Mouse (Mus musculus) lung, postnatal 4 days (tissue): ENCODE data around the gene Sirt3.

Experiments
- DNase-seq, 2 experiments: peaks; one replicate each; pipeline ENCODE4 v3.0.0; 2021

Sirt3 gene

DNA sequence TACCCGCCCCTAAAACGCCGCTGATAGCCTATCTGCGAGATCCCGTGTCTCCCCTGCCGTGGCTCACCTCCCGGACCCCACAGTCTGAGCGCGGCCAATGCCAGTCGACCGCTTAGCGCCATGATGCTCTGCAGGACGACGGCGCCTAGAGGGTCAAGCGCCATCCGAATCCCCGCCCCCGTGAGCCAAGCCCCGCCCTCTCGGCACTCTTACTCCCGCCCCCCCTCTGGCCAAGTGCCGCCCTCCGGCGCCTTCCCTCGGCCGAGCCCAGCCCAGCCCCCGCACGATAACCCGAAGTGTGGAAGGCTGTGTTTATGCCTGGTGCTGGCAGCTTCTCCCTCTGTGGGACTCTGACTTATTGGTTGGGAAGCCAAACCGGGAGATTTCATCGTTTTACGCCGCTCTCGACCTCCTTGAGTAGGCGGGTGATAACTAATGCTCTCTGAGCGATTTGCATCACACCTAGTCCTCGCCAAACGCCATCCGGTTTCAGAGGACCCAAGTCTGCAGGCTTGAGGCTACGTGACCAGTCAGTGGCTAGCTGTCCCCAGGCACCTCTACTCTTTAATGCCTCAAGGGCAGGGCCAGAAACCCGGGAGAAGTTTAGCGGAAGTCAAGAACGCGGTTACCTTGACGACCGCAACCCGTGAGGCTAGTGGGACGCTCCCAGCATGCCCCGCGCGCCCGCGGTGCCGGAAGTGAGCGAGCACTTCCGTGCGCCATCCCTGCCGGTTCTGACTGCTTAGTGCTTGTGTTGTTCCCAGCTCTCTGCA, at the start of gene Sirt3, which contains the start of gene Psmd13:
Gene Sirt3, minus strand, starts transcription at position 614 of the 773 bp plus-strand sequence.
Gene Psmd13, plus strand, starts transcription at position 273 of the 773 bp plus-strand sequence.
- DNase-seq: peak; percentile 95

DNA sequence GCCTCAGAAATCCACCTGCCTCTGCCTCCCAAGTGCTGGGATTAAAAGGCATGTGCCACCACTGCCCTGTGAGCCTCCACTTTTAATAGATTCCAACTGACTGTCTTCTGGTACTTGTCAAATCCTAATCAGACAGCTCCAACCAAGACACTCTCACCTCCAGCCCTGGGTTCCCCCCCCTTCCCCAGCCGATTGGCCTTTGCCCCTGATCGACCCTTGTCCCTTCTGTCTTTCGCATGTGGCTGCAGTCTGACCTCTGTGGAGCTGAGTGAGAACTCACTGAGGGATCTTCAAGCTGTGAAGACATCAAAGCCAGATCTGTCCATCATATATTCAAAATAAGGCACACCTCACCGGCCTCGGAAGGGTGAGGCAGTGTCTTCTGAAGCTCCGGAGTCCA, 45.1 kb upstream of the Sirt3 start:
- no peak for DNase-seq

DNA sequence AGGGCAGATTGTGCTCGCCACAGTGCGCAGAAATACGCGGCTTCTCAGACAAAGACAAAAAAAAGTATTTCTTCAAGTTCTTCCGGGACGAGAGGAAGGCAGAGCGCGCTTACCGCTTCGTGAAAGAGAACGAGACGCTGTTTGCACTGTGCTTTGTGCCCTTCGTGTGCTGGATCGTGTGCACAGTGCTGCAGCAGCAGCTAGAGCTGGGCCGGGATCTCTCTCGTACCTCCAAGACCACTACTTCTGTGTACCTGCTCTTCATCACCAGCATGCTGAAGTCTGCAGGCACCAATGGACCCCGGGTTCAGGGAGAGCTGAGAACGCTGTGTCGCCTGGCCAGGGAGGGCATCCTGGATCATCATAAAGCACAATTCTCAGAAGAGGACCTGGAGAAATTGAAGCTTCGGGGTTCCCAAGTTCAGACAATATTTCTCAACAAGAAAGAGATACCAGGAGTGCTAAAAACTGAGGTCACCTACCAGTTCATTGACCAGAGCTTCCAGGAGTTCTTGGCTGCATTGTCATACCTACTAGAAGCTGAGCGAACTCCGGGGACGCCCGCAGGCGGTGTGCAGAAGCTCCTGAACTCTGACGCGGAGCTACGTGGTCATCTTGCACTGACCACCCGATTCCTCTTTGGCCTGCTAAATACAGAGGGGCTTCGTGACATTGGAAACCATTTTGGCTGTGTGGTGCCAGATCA, 41.1 kb upstream of the Sirt3 start:
- no peak for DNase-seq

DNA sequence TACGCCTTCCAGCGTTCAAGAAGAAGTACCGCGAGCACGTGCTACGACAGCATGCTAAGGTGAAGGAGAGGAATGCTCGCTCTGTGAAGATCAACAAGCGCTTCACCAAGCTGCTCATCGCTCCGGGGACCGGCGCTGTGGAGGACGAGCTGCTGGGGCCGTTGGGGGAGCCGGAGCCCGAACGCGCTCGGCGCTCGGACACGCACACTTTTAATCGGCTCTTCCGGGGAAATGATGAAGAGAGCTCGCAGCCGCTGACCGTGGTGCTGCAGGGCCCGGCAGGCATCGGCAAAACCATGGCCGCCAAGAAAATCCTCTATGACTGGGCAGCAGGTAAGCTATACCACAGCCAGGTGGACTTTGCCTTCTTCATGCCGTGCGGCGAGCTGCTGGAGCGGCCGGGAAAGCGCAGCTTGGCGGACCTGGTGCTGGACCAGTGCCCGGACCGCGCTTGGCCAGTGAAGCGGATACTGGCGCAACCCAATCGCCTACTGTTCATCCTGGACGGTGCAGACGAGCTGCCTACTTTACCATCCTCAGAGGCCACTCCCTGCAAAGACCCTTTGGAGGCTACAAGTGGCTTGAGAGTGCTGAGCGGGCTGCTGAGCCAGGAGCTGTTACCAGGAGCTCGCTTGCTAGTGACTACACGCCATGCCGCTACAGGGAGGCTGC, 40.4 kb upstream of the Sirt3 start:
- peak in 1 of 2 experiments; percentile 44 for DNase-seq

DNA sequence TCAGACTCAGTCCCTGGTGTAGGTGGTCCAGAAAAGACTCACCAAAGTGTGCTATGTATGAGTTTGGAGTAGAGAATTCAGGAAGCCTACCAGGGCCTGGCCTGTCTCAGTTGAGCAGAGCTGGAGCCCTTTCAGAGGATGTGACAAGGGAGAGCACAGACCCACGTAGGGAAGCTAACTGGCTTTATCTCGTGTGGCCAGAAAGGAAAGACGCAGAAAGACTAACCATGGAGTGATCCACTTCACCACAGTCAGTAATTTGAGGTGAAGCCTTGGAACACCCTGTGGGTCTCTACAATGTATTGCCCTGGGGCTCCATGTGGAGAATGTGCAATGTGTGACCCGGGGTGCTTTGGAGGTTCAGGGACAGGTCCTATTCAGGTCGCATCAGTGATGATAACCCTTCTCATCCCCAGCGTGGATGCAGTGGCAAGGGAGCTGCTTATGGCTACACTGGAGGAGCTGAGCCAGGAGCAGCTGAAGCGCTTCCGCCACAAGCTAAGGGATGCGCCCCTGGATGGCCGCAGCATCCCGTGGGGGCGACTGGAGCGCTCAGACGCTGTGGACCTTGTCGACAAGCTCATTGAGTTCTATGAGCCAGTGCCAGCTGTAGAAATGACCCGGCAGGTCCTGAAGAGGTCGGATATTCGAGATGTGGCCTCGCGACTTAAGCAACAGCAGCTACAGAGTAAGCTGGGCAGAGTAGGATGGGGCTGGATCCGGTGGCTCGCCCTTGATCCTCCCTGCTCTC, 39.3 kb upstream of the Sirt3 start:
- peak in 1 of 2 experiments; percentile 19 for DNase-seq

DNA sequence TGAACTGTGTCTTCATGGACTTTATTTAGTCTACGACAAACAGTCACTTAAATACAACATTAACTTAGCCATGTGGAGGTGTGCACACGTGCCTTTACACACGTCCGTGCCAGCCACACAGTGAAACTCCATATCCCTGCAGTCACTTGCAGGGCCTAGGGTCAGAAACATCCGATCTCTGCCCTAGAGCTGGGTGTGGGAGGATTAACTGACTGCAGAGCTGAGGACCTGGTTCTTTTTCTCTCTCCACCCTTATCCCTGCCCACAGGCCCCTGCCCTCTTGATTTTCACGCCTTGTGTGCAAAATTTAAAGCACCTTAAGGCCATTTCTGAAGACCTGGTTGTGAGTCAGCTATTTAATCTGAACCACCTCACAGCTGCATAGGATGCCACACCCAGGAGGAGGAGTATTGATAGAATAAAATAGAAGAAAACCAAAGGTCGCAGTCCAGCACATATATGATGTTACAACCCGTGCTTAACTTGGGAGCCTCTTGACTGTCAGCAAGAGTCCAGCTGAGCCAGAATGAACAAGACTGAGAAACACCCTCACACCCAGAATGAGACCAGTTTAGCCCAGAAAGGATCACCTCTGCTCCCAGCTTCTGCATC, 38.4 kb upstream of the Sirt3 start, which contains the start of gene Nlrp6:
Gene Nlrp6, plus strand, starts transcription at position 485 of the 612 bp plus-strand sequence.
- DNase-seq: no peak

DNA sequence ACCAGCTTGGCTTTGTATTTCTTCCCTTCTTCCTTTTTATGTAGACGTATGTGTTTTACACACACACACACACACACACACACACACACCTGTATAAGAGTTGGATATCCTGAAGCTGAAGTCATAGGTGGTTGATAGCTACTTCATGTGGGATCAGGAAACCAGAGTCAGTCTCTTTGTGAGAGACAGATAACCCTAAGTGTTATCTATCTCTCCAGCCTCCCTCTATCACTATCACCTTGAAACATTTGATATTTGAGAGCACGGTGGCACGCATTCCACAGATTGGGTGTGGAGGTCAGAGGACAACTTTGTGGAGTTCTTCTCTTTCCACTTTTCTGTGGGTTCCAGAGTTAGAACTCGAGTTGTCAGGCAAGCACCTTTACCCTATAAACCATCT, 37.8 kb upstream of the Sirt3 start:
- no peak for DNase-seq

DNA sequence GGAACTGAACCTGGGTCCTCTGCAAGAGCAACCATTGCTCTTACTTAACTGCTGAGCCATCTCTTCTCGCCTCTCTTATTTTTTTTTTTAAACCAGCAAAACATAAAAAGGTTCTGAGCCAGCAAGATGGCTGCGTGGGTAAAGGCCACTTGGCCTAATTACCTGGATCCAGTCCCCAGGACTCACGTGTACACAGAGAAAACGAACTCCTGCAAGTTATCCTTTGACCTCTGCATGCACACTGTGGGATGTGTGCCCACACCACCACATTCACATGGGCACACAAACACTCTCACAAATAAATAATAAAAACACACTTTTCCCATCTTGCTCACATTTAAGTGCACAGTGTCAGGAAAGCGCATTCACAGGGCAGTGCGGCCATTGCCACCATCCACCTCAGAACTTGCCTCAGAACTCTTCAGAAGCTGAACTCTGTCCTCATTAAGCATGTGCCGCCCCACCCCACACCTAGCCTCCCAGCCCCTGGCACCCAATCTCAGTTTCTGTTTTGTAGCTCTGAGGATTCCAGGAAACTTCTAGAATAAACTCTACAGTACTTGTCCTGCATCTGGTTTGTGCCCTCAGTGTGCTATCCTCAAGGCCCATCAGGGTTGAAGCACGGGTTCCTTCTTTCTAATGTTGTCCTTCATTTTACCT, 32.1 kb upstream of the Sirt3 start:
- DNase-seq: no peak

DNA sequence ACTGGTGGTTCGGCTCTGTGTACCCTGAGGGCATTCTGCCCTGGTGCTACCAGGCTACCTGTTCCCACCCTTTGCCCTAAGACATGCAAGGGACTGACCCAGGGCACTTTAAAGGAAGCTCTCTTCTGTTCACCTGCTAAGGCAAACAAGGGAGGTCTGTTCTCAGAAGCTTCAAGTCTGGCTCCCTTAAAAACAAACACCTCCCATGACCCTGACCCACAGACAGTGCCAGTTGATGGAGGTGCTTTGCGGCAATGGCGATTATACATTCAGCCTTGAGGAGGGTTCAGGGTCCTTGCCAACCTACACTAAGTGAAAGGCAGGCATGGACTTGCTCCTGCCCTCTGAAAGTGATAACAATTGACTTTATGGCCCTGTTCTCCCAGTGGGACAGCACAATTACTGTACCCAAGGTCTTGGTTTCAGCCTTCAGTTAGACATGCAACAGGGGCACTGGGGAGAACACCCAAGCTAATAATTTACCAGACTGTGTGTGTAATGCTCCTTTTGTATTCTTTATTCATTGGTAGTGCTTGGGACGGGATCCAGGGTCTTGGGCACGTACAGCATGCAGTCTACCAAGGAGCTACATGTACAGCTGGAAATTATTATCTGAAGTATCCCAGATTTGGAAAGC, 30.9 kb upstream of the Sirt3 start:
- peak in 1 of 2 experiments; percentile 6 for DNase-seq

DNA sequence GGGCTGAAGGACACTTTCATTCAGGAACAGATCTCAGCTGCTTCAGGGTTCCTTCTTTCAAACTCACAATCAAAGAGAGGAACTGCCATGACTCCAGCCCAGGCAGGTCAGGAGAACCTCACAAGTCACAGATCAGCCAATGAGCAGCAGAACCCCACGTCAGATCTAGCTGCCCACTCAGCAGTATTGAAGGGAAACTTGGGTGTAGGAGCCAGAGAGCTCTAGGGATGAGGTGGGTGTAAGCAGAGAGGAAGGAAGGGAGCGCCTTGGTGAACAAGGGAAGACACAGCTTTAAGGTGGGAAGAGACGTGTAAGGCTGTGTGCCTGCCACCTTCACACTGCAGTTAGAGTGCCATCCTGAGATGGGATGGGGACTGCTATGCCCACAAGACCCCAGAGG, 30.2 kb upstream of the Sirt3 start:
- peak in 1 of 2 experiments; percentile 13 for DNase-seq

DNA sequence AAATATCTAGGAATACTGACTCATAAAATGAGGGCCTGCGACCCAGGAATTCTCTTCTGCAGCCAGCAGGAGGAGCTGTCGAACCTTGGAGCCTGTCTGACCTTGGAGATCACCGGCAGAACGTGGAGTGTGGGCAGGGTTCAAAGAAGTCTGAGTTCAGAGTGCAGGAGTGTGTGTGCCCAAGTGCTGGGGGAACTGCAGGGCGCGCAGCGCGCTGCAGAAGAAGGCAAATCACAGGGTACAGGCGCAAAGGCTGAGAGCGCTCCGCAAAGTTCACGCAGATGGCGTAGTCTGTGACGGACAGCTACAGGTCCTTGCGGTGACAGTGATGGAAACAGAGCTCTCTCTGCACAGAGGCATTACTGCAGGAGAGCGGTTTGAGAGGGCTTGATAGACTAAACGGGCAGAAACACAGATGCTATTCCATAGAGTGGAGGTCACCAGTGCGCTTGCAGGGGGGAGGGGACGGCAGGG, 26.6 kb upstream of the Sirt3 start:
- DNase-seq: peak; percentile 79 to 86

DNA sequence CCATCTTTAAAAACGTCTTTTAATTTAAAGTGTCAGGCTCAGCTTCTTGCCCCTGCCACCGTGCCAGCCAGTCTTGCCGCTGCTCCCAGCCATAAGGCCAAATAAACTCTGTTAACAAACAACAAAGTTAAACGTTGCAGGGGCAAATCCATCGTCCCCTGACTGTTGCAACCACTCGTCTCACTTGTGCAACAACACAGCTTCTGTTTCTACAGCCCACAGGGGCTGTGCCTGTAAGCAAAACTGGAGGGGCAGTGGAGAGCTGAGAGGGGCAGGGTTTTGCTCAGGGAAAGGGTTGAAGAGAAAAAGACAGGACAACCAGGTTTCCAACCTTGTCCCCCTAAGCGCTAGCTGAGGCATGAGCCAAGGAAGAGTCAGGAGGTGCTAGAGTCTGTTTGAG, 26.1 kb upstream of the Sirt3 start:
- peak in 1 of 2 experiments; percentile 35 for DNase-seq

DNA sequence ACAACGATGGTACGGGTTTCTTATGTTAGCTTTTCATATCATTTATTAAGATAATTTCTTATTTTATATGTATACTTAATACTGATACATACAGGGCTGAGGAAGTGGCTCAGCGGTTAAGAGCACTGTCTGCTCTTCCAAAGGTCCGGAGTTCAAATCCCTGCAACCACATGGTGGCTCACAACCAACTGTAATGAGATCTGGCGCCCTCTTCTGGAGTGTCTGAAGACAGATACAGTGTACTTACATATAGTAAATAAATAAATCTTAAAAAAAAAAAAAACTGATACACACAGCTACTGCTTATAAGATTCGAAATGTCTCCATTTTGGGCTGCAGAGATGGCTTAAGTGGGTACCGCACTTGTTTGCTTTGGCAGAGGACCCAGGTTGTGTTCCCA, 25.6 kb upstream of the Sirt3 start:
- DNase-seq: no peak

DNA sequence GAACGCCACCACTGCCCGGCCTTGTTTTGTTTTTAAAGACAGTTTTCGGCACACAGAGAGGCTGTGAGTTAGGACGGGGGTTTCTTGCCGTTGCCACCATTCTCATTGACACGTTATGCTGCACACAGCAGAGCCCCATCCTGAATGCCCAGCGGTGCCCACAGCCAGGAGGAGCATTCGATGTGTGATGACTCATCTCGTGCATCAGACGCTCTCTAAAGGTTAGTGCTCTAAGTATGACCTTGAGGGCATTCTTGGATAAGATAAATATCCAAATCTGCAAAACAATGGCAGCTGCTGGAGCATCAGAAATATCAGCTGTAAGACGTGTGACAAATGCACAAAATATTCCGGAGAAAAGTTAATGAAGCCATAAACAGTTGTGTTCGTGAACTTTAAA, 25.0 kb upstream of the Sirt3 start:
- no peak for DNase-seq

DNA sequence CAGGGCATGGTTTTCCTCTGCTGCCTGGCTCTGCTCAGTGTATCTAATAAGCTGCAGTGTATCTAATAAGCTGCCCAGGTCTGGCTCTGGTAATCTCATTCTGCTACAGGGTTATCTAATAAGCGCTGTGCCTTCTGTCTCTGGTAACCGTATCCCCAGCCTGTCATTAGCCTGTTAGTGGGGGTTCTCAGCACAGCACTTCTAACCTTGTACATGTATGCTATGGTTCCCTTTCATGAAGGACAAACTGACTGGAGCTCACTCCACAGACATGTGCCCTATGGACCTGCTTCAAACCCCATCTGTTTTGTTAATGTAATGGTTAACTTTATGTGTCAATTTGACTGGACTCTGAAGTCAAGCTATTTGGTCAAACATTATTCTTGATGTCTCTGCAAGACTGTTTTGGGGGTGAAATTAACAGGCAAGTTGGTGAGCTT, 23.6 kb upstream of the Sirt3 start:
- no peak for DNase-seq

DNA sequence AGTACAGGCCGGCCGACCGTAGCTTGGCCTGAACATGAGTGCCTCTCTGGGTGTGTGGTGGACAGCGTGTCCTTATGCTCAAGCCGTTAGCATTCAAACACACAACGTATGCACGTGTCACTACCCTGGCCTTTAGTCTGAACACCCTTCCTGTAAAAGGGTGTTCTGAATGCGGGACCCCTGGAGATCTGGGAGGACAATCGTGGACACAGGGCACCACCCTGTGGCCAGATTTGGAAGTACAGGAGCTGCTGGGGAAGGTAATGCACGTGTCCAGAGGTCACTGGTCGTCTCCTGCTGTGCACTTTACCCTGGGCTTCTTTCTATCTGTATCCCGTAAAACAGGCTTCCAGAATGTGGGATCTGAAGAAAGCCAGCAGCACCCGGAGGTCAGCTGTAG, 21.1 kb upstream of the Sirt3 start:
- DNase-seq: peak; percentile 71 to 83

DNA sequence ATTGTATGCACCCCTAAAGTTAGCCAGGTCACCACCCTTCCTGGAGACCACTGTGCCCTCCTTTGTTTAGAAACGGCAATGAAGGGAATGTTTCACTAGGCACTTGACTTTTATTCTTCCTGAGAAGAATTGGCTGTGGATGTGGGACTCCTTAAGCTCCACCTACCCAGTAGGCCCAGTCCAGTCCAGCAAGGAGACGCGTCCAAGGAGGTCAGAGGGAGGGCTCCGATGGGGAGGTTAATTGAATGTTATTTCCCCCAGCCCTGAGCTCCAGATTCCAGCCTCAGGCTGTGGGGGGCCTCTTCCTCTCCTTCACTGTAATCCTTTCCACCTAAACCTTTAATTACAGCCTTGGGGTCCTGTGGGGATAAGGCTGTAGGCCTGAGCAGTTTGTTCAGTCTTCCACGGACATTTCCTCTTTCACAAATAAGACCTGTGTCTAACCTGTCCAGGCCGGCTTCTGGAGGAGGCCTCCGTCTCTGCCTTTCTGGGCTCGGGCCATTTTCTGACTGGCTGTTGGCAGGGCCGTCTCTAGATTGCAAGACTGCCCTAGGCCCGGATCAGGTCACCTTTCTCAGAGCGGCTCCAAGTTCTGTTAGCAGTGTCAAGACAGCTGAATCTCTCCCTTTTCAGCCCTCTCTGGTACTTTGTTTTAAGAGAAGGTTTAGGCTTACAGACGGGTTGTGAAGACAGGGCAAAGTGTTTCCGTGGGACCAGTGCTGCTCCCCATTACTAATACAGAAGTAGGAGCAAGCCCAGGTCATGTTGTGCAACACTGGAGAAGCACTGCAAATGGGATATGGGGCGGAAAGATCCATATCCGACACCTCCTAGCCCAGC, 20.1 kb upstream of the Sirt3 start:
- no peak for DNase-seq

DNA sequence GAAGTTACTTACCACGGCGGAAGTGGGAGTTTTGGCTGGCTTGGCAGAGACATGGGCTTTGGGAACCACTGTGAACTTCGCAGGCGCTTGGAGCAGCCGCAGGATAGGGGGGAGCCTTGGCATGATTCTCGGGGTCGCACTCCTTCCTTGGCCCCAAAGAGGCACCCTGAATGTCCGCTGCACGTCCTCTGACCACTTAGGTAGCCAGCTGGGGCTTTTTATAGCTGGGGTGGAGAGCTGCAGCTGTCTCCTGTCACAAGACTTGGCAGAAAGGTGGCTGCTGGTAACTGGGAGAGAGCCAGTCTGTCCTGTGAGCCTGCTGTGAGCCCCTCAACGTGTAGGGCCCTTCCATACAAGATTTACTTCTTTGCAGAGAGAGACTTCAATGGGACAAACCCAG, 18.1 kb upstream of the Sirt3 start, which contains the start of gene Cox8b:
Gene Cox8b, minus strand, starts transcription at position 227 of the 400 bp plus-strand sequence.
- DNase-seq: peak in 1 of 2 experiments; percentile 42

DNA sequence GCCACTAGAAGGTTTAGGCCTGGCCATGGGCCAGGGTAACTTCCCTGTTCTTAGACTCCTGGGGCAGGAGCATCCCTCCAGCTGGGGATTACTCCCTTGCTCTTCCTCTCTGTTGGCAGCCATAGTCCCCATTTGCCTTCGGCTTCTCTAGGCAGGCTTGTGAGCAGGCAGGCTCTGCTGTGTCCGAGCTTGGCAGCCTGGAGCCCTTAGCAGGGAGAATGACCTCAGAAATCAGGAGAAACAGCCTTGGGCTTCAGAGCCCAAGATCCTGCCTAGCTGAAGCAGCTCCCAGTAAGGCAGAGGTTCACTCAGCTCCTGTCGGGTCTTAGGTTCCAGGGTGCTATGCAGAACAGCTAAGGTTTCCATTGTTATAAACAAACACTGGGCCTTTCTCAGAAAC, 17.0 kb upstream of the Sirt3 start:
- no peak for DNase-seq

DNA sequence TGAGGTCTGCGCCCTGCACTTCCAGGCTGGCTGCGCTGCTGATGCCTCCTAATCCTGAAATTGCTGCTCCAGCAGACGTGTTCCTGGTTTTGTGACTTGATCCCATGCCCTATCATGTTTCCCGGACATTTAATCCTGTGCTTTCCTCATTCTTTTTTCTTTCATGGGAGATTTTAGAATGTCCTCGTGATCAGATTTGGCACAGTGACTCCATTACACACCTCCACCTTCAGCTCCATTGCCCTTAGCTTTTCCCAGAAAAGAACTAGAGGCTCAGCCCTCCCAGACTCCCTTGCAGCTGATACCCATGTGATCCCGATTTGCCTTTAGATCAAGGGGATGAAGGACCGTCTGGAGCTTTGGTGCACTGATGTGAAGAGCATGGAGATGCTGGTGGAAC, 15.8 kb upstream of the Sirt3 start:
- DNase-seq: no peak
